Mouse (Mus musculus): ENCODE measurements at regions not wholly inside any gene's neighbourhood (a gene's known extent, or its start where the extent isn't known, plus 50 kb on each side); places are given as distances from the start of the nearest gene placed in this dataset.

- Histone ChIP-seq H3K9me3 (replicated peaks; ENCODE audit: control insufficient read depth, low read length) (no peaks in the 10 kb centered on the region), H3K4me1 (ENCODE audit: control insufficient read depth, insufficient read depth, low read length) (peaks cover 13% of the 10 kb centered on the region), H3K27me3 (ENCODE audit: control insufficient read depth, insufficient read depth, low read length) (peaks cover 93% of the 10 kb centered on the region), H3K27ac (ENCODE audit: low read length) (no peak overlapping the region), H3K36me3 (ENCODE audit: control insufficient read depth, insufficient read depth) (no peaks in the 10 kb centered on the region), H3K9ac (ENCODE audit: low read length) (no peak overlapping the region), H3K4me3 (ENCODE audit: low read length) (no peak overlapping the region), H3K4me2 (ENCODE audit: low read depth, low read length) (no peak overlapping the region)
- WGBS = 6% methylated on average over 10 of the region's 10 CpGs
- no peak for ATAC-seq (replicated peaks; ENCODE audit: extremely low read depth, insufficient read depth, low FRiP score)
Measured at GRCm38 (mm10) chr9:122571001-122571400, 176.1 kb upstream of the Topaz1 start.

- no peaks in the 10 kb centered on the region for H3K9me3 ChIP-seq (replicated peaks; ENCODE audit: control insufficient read depth, low read length)
- peaks cover 13% of the 10 kb centered on the region for H3K4me1 ChIP-seq (ENCODE audit: control insufficient read depth, insufficient read depth, low read length)
- H3K27ac ChIP-seq (ENCODE audit: low read length) = no peak overlapping the region
- 0 out of 2 replicates have a peak, but pooled peaks have one; percentile 6 for ATAC-seq (replicated peaks; ENCODE audit: extremely low read depth, insufficient read depth, low FRiP score)
- peak overlapping the region; percentile 52 for H3K4me3 ChIP-seq (ENCODE audit: low read length)
- H3K4me2 ChIP-seq (ENCODE audit: low read depth, low read length) = peak overlapping the region; percentile 76
- H3K36me3 ChIP-seq (ENCODE audit: control insufficient read depth, insufficient read depth) = no peaks in the 10 kb centered on the region
- H3K27me3 ChIP-seq (ENCODE audit: control insufficient read depth, insufficient read depth, low read length) = peaks cover 91% of the 10 kb centered on the region
- WGBS = 1% methylated on average over 37 of the region's 37 CpGs
- no peak overlapping the region for H3K9ac ChIP-seq (ENCODE audit: low read length)
Measured at GRCm38 (mm10) chr9:122571402-122572059, 175.6 kb upstream of the Topaz1 start.

GRCm38 (mm10) chr9:122572060-122572835 lies 174.9 kb upstream of the Topaz1 start:
- Histone ChIP-seq H3K36me3 (ENCODE audit: control insufficient read depth, insufficient read depth) (no peaks in the 10 kb centered on the region), H3K9me3 (replicated peaks; ENCODE audit: control insufficient read depth, low read length) (no peaks in the 10 kb centered on the region), H3K27me3 (ENCODE audit: control insufficient read depth, insufficient read depth, low read length) (peaks cover 84% of the 10 kb centered on the region), H3K9ac (ENCODE audit: low read length) (0 out of 2 replicates have a peak overlapping the region, but pooled peaks have one; percentile 6), H3K4me2 (ENCODE audit: low read depth, low read length) (peak overlapping the region; percentile 76), H3K27ac (ENCODE audit: low read length) (no peak overlapping the region), H3K4me1 (ENCODE audit: control insufficient read depth, insufficient read depth, low read length) (peaks cover 13% of the 10 kb centered on the region), H3K4me3 (ENCODE audit: low read length) (peak overlapping the region; percentile 52)
- WGBS = 1% methylated on average over 61 of the region's 68 CpGs
- ATAC-seq (replicated peaks; ENCODE audit: extremely low read depth, insufficient read depth, low FRiP score) = peak; percentile 68; the same call in 1 of the 2 replicates

- H3K27ac ChIP-seq (ENCODE audit: low read length) = no peak overlapping the region
- peaks cover 13% of the 10 kb centered on the region for H3K4me1 ChIP-seq (ENCODE audit: control insufficient read depth, insufficient read depth, low read length)
- no peak overlapping the region for H3K9ac ChIP-seq (ENCODE audit: low read length)
- H3K4me3 ChIP-seq (ENCODE audit: low read length) = peak overlapping the region; percentile 52
- H3K9me3 ChIP-seq (replicated peaks; ENCODE audit: control insufficient read depth, low read length) = no peaks in the 10 kb centered on the region
- peaks cover 78% of the 10 kb centered on the region for H3K27me3 ChIP-seq (ENCODE audit: control insufficient read depth, insufficient read depth, low read length)
- WGBS = 2% methylated on average over 13 of the region's 13 CpGs
- H3K36me3 ChIP-seq (ENCODE audit: control insufficient read depth, insufficient read depth) = no peaks in the 10 kb centered on the region
- peak overlapping the region; percentile 76 for H3K4me2 ChIP-seq (ENCODE audit: low read depth, low read length)
- no peak for ATAC-seq (replicated peaks; ENCODE audit: extremely low read depth, insufficient read depth, low FRiP score)
Measured at GRCm38 (mm10) chr9:122572836-122573267, 174.3 kb upstream of the Topaz1 start.

- Histone ChIP-seq H3K27ac (ENCODE audit: low read length) (no peak overlapping the region), H3K9me3 (replicated peaks; ENCODE audit: control insufficient read depth, low read length) (no peaks in the 10 kb centered on the region)
- no peak for ATAC-seq (replicated peaks; ENCODE audit: extremely low read depth, insufficient read depth, low FRiP score)
Measured at GRCm38 (mm10) chr9:122585228-122585627, 161.9 kb upstream of the Topaz1 start.

GRCm38 (mm10) chr9:122586421-122586820 lies 160.7 kb upstream of the Topaz1 start:
- ATAC-seq (replicated peaks; ENCODE audit: extremely low read depth, insufficient read depth, low FRiP score) = no peak
- H3K9ac ChIP-seq (ENCODE audit: low read length) = no peak overlapping the region
- H3K36me3 ChIP-seq (ENCODE audit: control insufficient read depth, insufficient read depth) = no peaks in the 10 kb centered on the region
- no peak overlapping the region for H3K4me3 ChIP-seq (ENCODE audit: low read length)
- peaks cover 5% of the 10 kb centered on the region; the same call in 1 of the 2 replicates for H3K27me3 ChIP-seq (ENCODE audit: control insufficient read depth, insufficient read depth, low read length)
- H3K27ac ChIP-seq (ENCODE audit: low read length) = no peak overlapping the region
- 67% methylated on average over 6 of the region's 6 CpGs for WGBS
- H3K4me1 ChIP-seq (ENCODE audit: control insufficient read depth, insufficient read depth, low read length) = no peaks in the 10 kb centered on the region
- no peaks in the 10 kb centered on the region for H3K9me3 ChIP-seq (replicated peaks; ENCODE audit: control insufficient read depth, low read length)
- no peak overlapping the region for H3K4me2 ChIP-seq (ENCODE audit: low read depth, low read length)

More at GRCm38 (mm10) chr9:122585228-122585627, 161.9 kb upstream of the Topaz1 start:
- H3K36me3 ChIP-seq (ENCODE audit: control insufficient read depth, insufficient read depth) = no peaks in the 10 kb centered on the region
- no peak overlapping the region for H3K4me2 ChIP-seq (ENCODE audit: low read depth, low read length)
- peaks cover 4% of the 10 kb centered on the region; the same call in 1 of the 2 replicates for H3K27me3 ChIP-seq (ENCODE audit: control insufficient read depth, insufficient read depth, low read length)
- H3K9ac ChIP-seq (ENCODE audit: low read length) = no peak overlapping the region
- WGBS = 77% methylated on average over 8 of the region's 8 CpGs
- no peaks in the 10 kb centered on the region for H3K4me1 ChIP-seq (ENCODE audit: control insufficient read depth, insufficient read depth, low read length)
- no peak overlapping the region for H3K4me3 ChIP-seq (ENCODE audit: low read length)

DNA sequence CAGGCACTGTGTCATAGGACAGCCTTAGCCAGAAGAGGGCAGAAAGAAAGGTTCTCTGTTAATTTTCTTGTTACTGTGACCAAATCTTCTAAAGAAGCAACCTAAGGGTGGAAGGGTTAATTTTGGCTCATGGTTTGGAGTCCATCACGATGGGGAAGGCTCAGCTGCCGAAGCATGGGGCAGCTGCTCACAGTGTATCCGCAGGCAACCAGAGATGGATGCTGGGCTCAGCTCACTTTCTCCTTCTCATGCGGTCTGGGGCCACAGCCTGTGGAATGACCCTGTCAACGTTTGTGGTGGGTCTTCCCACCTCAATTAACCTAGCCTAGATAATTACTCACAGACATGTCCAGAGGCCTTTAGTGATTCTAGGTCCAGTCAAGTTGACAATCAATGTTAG lies 160.2 kb upstream of the Topaz1 start:
- no peak overlapping the region for H3K4me2 ChIP-seq (ENCODE audit: low read depth, low read length)
- 65% methylated on average over 5 of the region's 5 CpGs for WGBS
- H3K4me3 ChIP-seq (ENCODE audit: low read length) = no peak overlapping the region
- no peak overlapping the region for H3K9ac ChIP-seq (ENCODE audit: low read length)
- H3K27ac ChIP-seq (ENCODE audit: low read length) = no peak overlapping the region
- no peaks in the 10 kb centered on the region for H3K9me3 ChIP-seq (replicated peaks; ENCODE audit: control insufficient read depth, low read length)
- no peak for ATAC-seq (replicated peaks; ENCODE audit: extremely low read depth, insufficient read depth, low FRiP score)
- no peaks in the 10 kb centered on the region for H3K36me3 ChIP-seq (ENCODE audit: control insufficient read depth, insufficient read depth)
- no peaks in the 10 kb centered on the region for H3K4me1 ChIP-seq (ENCODE audit: control insufficient read depth, insufficient read depth, low read length)
- H3K27me3 ChIP-seq (ENCODE audit: control insufficient read depth, insufficient read depth, low read length) = peaks cover 5% of the 10 kb centered on the region; the same call in 1 of the 2 replicates

DNA sequence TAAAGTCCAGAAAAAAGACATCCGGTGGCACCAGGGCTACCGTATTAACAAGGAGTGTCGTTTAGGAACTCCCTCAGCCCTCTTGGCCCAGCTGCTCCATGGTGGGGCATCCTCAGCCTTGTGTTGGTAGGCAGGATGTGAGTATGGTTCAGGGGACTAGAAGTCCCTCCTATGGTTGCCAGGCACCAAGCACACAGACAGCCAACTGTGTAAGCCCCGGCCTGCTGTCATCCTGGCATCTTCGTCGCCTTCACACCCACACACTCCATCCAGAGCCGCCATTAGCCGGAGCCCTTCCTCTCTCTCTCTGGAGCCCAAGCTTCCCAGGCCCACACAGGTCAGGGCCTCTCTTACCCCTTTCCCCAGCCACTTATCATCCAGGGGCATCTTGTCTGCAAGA lies 158.9 kb upstream of the Topaz1 start:
- Histone ChIP-seq H3K27me3 (ENCODE audit: control insufficient read depth, insufficient read depth, low read length) (peaks cover 6% of the 10 kb centered on the region; the same call in 1 of the 2 replicates), H3K36me3 (ENCODE audit: control insufficient read depth, insufficient read depth) (no peaks in the 10 kb centered on the region), H3K4me3 (ENCODE audit: low read length) (no peak overlapping the region), H3K9me3 (replicated peaks; ENCODE audit: control insufficient read depth, low read length) (no peaks in the 10 kb centered on the region), H3K9ac (ENCODE audit: low read length) (no peak overlapping the region), H3K27ac (ENCODE audit: low read length) (no peak overlapping the region), H3K4me2 (ENCODE audit: low read depth, low read length) (no peak overlapping the region), H3K4me1 (ENCODE audit: control insufficient read depth, insufficient read depth, low read length) (no peaks in the 10 kb centered on the region)
- 53% methylated on average over 8 of the region's 8 CpGs for WGBS
- no peak for ATAC-seq (replicated peaks; ENCODE audit: extremely low read depth, insufficient read depth, low FRiP score)
